Mouse (Mus musculus) neutrophil, adult 5-6 weeks (primary cell): ENCODE results near the gene March10. TPM values are rescaled to one million over a fixed set of nuclear protein-coding genes. Genes with fewer than 3 reads are reported as not detected.

Experiments used
- ATAC-seq: fragments of 151-379, 151-347 bp; 2 replicates; pipeline ENCODE4 v1.8.0; 2017; ENCODE audit warnings: mild to moderate bottlenecking, moderate TSS enrichment; ENCODE audit not compliant: insufficient number of reproducible peaks, poor library complexity, low FRiP score, severe bottlenecking; ENCODE audit errors: extremely low read depth
- total RNA-seq: library from RNA; stranded (forward); fragments of 200-1000 nt; gene quantifications from 2 replicates; pipeline ENCODE4 v1.2.3, GENCODE M21; 2017

Gene March10
- not detected in 2 replicates for total RNA-seq

- ATAC-seq: no peak
These were observed at the start of gene March10 for GRCm38 (mm10) chr11:105456497-105456907. Gene March10, minus strand, starts transcription at chr11:105456735.

GRCm38 (mm10) chr11:105506322-105506721 is 49.8 kb upstream of the March10 start:
- ATAC-seq: no peak

GRCm38 (mm10) chr11:105505038-105505437 is 48.5 kb upstream of the March10 start:
- no peak for ATAC-seq

GRCm38 (mm10) chr11:105502311-105502710 is 45.8 kb upstream of the March10 start:
- no peak for ATAC-seq

- no peak for ATAC-seq
These were observed 41.0 kb upstream of the March10 start for GRCm38 (mm10) chr11:105497505-105497904.

- no peak for ATAC-seq
These were observed 40.1 kb upstream of the March10 start for GRCm38 (mm10) chr11:105496665-105497064.

DNA sequence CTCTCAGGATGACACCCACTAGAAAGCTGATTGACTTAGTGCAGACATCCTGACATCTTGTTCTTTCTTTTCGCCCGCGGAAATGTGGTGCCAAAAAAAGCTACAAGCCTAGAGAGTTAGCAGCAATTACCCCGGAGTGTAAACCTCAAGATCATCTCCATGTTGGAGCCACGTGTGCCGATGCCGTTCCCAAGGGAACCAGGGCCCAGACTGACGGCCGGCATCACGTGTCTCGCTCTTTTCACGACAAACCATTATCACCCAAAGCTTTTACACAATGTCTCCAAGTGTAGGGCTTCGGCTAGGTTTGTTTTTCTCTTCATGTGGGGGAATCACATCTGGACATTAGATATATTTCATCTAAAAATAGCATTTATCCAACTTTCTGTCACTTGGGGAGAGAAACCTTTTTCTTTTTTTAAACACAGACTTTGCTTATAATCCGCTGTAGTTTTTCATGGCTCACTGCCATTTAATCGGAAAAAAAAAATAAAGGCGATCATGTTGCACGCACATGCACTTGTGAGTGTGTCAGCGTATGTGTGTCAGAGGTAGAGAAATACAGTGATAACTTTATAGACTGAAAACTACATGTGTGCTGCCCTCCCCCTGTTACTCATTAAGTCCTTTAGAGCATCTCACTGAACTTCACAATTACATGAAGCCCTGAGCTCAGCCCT is 39.2 kb upstream of the March10 start:
- ATAC-seq: no peak

GRCm38 (mm10) chr11:105494786-105495369 is 38.3 kb upstream of the March10 start:
- no peak for ATAC-seq

DNA sequence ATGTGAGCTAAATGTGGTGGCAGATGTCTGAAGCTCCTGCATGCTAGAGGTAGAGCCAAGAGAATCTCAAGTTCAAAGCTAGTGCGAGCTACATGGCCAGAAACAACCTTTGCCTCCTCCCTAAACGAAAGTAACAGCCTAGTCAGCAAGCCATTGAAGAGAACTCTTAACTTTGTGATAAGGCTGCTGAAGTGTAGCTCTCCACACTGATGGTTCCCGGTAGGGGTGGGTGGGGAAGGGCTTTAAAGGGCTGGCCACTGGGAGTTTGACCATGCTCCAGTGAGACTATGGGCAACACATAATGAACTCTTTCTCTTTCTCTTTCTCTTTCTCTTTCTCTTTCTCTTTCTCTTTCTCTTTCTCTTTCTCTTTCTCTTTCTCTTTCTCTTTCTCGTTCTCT is 35.9 kb upstream of the March10 start:
- ATAC-seq: no peak

DNA sequence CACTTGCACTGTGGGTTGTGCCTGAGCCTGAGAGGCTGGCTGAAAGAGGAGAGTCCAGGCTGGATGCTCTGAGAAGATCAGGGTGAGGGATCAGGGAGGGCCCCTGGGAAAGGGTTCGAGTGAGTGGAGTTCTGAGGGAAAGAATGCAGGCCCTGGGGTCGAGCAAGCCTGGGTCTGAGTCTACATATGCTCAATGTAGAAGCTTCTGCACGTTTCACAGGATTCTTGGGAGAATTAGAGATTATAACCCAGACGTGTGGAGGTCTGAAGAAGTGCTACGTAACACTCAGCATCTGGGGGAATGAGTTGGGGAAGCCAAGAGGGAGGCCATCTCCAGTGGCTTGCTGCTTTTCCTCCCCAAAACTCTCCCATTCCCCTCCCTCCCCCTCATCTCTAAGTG is 34.4 kb upstream of the March10 start:
- no peak for ATAC-seq

DNA sequence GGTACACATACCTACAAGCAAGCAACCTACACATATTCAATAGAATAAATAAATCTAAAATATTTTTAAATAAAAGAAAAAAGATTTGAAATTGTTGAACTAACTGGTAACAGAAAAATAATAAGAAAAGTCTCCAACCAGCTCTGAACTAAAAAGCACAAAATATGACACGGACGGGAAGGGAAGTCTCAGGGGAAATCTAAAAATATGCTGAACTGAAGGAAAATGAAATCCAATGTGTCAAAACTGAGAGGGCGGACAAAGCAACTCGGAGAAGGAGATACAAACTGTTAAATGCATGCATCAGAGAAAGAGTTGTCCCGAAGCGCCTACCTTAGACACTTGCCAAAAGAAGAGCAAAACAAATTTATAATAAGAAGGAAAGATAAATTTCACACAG is 28.9 kb upstream of the March10 start:
- ATAC-seq: no peak

DNA sequence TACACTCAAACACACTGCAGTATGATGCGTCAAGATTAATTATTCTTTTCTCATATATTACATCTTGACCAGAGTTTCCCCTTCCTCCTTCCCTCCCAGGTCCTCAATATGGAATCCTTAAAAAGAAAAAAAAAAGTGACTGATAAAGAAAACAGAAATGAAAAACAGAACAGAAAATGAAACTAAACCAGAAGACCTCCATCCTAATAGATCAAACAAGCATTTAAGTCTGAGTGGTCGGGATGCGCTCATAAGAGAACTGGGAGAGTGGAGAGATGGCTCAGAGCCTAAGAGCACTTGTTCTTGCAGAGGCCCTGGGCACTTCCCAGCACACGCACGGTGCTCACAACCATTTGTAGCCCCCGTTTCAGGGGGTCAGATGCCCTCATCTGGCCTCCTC is 28.5 kb upstream of the March10 start:
- no peak for ATAC-seq

DNA sequence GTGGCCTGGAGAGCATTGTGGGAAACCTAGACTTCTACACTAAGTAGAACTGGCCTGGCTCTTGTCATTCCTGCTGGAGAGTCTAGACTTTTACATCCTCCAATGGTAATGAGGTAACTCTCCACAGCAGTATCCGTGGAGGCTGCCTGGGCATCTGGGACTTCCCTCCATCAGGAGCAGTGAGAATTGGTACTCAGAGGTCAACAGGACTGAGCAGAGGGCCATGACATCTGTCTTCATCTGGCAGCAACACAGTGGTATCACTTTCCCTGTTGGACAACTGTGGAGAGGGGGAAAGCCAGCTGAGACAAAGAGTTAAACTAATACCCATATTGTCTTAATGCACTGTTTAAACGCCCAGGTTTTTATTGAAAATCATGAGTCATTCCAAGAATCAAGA is 26.2 kb upstream of the March10 start:
- no peak for ATAC-seq

- ATAC-seq: no peak
These were observed 18.2 kb upstream of the March10 start for GRCm38 (mm10) chr11:105474746-105475145.

- no peak for ATAC-seq
These were observed 17.8 kb upstream of the March10 start for GRCm38 (mm10) chr11:105474352-105474736.

DNA sequence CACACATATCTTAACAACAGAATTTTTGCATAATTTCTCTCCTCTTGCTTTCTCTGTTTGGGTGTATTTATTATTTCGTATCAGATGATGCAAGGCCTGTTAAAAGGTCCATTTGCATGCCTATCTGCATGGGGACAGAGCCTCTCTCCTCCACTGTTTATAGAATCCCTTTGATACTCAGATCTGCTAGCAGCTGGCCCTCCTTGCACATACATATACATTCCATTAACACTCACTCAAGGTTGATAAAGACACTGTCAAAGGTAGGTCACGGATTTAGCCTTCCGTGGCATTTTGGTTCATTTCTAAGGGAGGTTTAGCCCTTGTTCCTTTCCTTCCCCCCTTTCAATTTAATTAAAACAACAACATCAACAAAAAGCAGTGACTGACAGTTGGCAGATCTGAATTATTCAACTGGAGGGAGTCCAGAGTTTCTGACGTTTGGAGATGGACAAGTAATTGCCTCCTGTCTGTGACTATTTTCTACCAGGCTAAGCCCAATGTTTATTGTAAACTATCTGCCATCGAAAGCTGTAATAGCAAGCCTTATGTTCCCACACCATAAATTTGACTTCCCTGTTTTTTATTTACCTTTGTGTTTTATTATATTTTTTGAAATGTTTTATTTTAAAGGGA is 17.3 kb upstream of the March10 start:
- ATAC-seq: no peak

- ATAC-seq: no peak
These were observed 16.1 kb upstream of the March10 start for GRCm38 (mm10) chr11:105472610-105473009.

DNA sequence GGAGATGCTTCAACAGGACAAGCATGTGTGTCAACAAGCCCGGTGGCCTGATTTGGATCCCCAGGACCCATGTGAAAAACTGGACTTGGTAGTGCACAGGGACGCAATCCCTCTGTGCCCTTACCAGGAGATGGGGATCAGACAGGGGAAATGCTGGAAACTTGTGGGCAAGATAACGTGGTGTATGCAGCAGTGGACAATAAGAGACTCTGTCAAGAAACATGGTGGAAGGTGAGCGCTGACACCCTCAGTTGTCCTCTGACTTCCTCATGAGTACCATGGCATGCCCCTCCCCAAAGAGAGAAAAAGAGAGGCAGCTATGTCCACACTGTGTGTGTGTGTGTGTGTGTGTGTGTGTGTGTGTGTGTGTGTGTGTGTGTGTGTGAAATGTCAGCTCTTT is 14.4 kb upstream of the March10 start:
- ATAC-seq: no peak

DNA sequence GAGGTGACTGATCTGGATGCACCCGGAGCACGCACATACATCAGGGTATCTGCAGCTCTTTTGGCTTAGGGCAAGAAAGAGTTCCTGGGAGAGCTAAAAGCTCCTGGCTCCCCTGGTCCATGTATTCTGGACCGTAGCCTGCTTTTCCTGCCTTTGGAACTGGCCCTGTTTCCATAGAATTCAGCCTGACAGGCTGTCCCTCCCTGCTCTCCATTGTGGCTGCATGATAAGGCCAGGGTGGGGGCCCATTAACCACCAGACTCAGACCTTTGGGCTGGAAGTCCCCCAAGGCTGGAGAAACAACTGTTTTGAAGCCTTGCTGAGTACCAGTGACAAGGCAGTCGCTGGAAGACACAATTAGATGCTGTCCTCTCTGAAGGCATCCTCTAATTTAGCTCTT is 13.0 kb upstream of the March10 start:
- no peak for ATAC-seq

GRCm38 (mm10) chr11:105469091-105469507 is 12.6 kb upstream of the March10 start:
- ATAC-seq: no peak
